Comparison of ENCODE assay signal across 7 mouse cellular contexts in genomic region chr10:107122744-107123528, GRCm38 (mm10). TPM values are rescaled to one million over a fixed set of nuclear protein-coding genes. Genes with fewer than 3 reads are reported as not detected.
A peak's percentile ranks its signal among the peaks of the same experiment; 100 is the strongest.
DNase-seq lines count a peak whose midpoint lies in the region; ATAC-seq and TF ChIP-seq lines count a peak whose summit lies in the region.

No protein-coding gene starts in this region.

- peak overlapping the region; percentile 54 for H3K4me2 ChIP-seq in neural tube, embryonic 11.5 days (ENCODE audit: low read depth)
- H3K4me2 ChIP-seq in forebrain, postnatal 0 days (ENCODE audit: low read depth) = peak overlapping the region; percentile 44
- peak overlapping the region; percentile 75 for H3K4me2 ChIP-seq in limb, embryonic 14.5 days (replicated peaks; ENCODE audit: low read depth, low read length, severe bottlenecking)
- H3K4me2 ChIP-seq in stomach, embryonic 16.5 days (ENCODE audit: low read depth, low read length) = peak overlapping the region; percentile 74

- peak overlapping the region; percentile 42 for H3K4me3 ChIP-seq in neural tube, embryonic 11.5 days (ENCODE audit: low read depth, low read length)
- peak overlapping the region; percentile 27 for H3K4me3 ChIP-seq in forebrain, postnatal 0 days (ENCODE audit: low read depth, low read length)
- H3K4me3 ChIP-seq in limb, embryonic 14.5 days (replicated peaks; ENCODE audit: low read length) = peak overlapping the region; percentile 55
- peak overlapping the region; percentile 54 for H3K4me3 ChIP-seq in stomach, embryonic 16.5 days (replicated peaks; ENCODE audit: low read length)

- H3K9me3 ChIP-seq in neural tube, embryonic 11.5 days (ENCODE audit: control insufficient read depth, low read length) = no peaks in the 10 kb centered on the region
- no peaks in the 10 kb centered on the region for H3K9me3 ChIP-seq in forebrain, postnatal 0 days (ENCODE audit: low read length)
- H3K9me3 ChIP-seq in limb, embryonic 14.5 days (ENCODE audit: control insufficient read depth, low read length) = no peaks in the 10 kb centered on the region
- H3K9me3 ChIP-seq in stomach, embryonic 16.5 days (replicated peaks; ENCODE audit: control insufficient read depth, low read length) = no peaks in the 10 kb centered on the region

- ATAC-seq in neural tube, embryonic 11.5 days (ENCODE audit: insufficient read depth, low FRiP score, low TSS enrichment) = no peak; the same call in 1 of the 2 replicates
- peak; percentile 5; the same call in 1 of the 2 replicates for ATAC-seq in forebrain, postnatal 0 days
- ATAC-seq in limb, embryonic 14.5 days (ENCODE audit: low FRiP score, low read depth) = no peak
- peak; percentile 47; the same call in 1 of the 2 replicates for ATAC-seq in stomach, embryonic 16.5 days (ENCODE audit: insufficient read depth, low FRiP score)

- H3K27ac ChIP-seq in neural tube, embryonic 11.5 days (ENCODE audit: low read depth, low read length) = no peak overlapping the region
- no peak overlapping the region for H3K27ac ChIP-seq in forebrain, postnatal 0 days (ENCODE audit: low read depth, low read length)
- no peak overlapping the region for H3K27ac ChIP-seq in limb, embryonic 14.5 days (replicated peaks; ENCODE audit: low read depth, low read length)
- no peak overlapping the region for H3K27ac ChIP-seq in stomach, embryonic 16.5 days (ENCODE audit: low read length)

- no peaks in the 10 kb centered on the region for H3K27me3 ChIP-seq in neural tube, embryonic 11.5 days (ENCODE audit: control insufficient read depth, insufficient read depth, low read length)
- H3K27me3 ChIP-seq in forebrain, postnatal 0 days (ENCODE audit: insufficient read depth, low read length) = no peaks in the 10 kb centered on the region
- no peaks in the 10 kb centered on the region for H3K27me3 ChIP-seq in limb, embryonic 14.5 days (ENCODE audit: control insufficient read depth, insufficient read depth, low read length)
- no peaks in the 10 kb centered on the region for H3K27me3 ChIP-seq in stomach, embryonic 16.5 days (ENCODE audit: control insufficient read depth, insufficient read depth, low read length)

- no peak for TF ChIP-seq CTCF in forebrain, postnatal 0 days (IDR thresholded peaks at IDR 0.05; ENCODE audit: low read depth)

- no peak for DNase-seq in neural tube, embryonic 11.5 days (ENCODE audit: low spot score)
- DNase-seq in neural tube, embryonic 10.5 days (ENCODE audit: extremely low spot score, low spot score) = no peak
- DNase-seq in forebrain, postnatal 0 days = no peak
- DNase-seq in limb, embryonic 14.5 days (ENCODE audit: low spot score) = no peak
- no peak for DNase-seq in thymus, postnatal 0 days (ENCODE audit: low spot score)
- no peak for DNase-seq in spleen, postnatal 36 days (ENCODE audit: low spot score in 2 of 2)

- no peak for TF ChIP-seq POLR2A in limb, embryonic 14.5 days (IDR thresholded peaks at IDR 0.05; ENCODE audit: borderline replicate concordance, extremely low read depth, insufficient read depth, insufficient read length)

- H3K9ac ChIP-seq in neural tube, embryonic 11.5 days (ENCODE audit: low read length) = peak overlapping the region; percentile 49
- H3K9ac ChIP-seq in forebrain, postnatal 0 days = no peak overlapping the region; the same call in 1 of the 2 replicates
- peak overlapping the region; percentile 72 for H3K9ac ChIP-seq in limb, embryonic 14.5 days (ENCODE audit: low read depth, low read length, severe bottlenecking)
- peak overlapping the region; percentile 72 for H3K9ac ChIP-seq in stomach, embryonic 16.5 days (ENCODE audit: low read length)

- H3K4me1 ChIP-seq in neural tube, embryonic 11.5 days (ENCODE audit: control insufficient read depth, insufficient read depth, low read length) = 0 out of 2 replicates have a peak, but pooled peaks cover 5% of the 10 kb centered on the region
- H3K4me1 ChIP-seq in forebrain, postnatal 0 days (ENCODE audit: insufficient read depth) = no peaks in the 10 kb centered on the region
- H3K4me1 ChIP-seq in limb, embryonic 14.5 days (ENCODE audit: control insufficient read depth, insufficient read depth, low read length) = peaks cover 3% of the 10 kb centered on the region; the same call in 1 of the 2 replicates
- H3K4me1 ChIP-seq in stomach, embryonic 16.5 days (ENCODE audit: control insufficient read depth, insufficient read depth, low read length) = no peaks in the 10 kb centered on the region

- no peaks in the 10 kb centered on the region for H3K36me3 ChIP-seq in neural tube, embryonic 11.5 days (ENCODE audit: control insufficient read depth, insufficient read depth, low read length)
- no peaks in the 10 kb centered on the region for H3K36me3 ChIP-seq in forebrain, postnatal 0 days (ENCODE audit: insufficient read depth)
- no peaks in the 10 kb centered on the region for H3K36me3 ChIP-seq in limb, embryonic 14.5 days (ENCODE audit: control insufficient read depth, insufficient read depth, low read length)
- no peaks in the 10 kb centered on the region for H3K36me3 ChIP-seq in stomach, embryonic 16.5 days (ENCODE audit: control insufficient read depth, insufficient read depth, low read length)

- WGBS in neural tube, embryonic 11.5 days = 11% methylated on average over 9 of the region's 9 CpGs
- 16% methylated on average over 9 of the region's 9 CpGs for WGBS in forebrain, postnatal 0 days
- WGBS in limb, embryonic 14.5 days = 13% methylated on average over 9 of the region's 9 CpGs
- WGBS in stomach, embryonic 16.5 days = 15% methylated on average over 9 of the region's 9 CpGs

RNA-seq across cellular contexts. Expression of gene Acss3, which starts 0.5 kb away (rescaled TPM):
- polyA plus RNA-seq in neural tube, embryonic 11.5 days (2014; fragmentation: Nextera tagmentation; extraction: Ambion mirVana) = 2.3 and 2.6 TPM in 2 replicates
- total RNA-seq in forebrain, postnatal 0 days (2014; rRNA removed) = 1.6 and 2.2 TPM in 2 replicates
- polyA plus RNA-seq in forebrain, postnatal 0 days (2015; fragmentation: Nextera tagmentation; extraction: Ambion mirVana) = 0.40 and 0.57 TPM in 2 replicates
- polyA plus RNA-seq in limb, embryonic 14.5 days (2012; rRNA removed) = 6.9 and 7.6 TPM in 2 replicates
- 2.6 and 3.6 TPM in 2 replicates for polyA plus RNA-seq in limb, embryonic 14.5 days (2014; fragmentation: Nextera tagmentation; extraction: Ambion mirVana)
- polyA plus RNA-seq in stomach, embryonic 16.5 days (2015; fragmentation: Nextera tagmentation; extraction: Ambion mirVana) = 1.1 and 1.2 TPM in 2 replicates
- polyA plus RNA-seq in thymus, postnatal 0 days (2015; fragmentation: Nextera tagmentation; extraction: Ambion mirVana) = 0.08 and 0.13 TPM in 2 replicates

Comparison
In these comparisons a context has a peak if more than half of its experiments do, and no peak if none do; other contexts are left out.
1. ATAC-seq: peak in forebrain, postnatal 0 days (single experiment) and stomach, embryonic 16.5 days (single experiment); none in neural tube, embryonic 11.5 days (single experiment) and limb, embryonic 14.5 days (single experiment).
2. Peak in every context shown above with its lines, with median percentiles within 50 percentile points of each other: H3K4me2 ChIP-seq and H3K4me3 ChIP-seq.